Mouse (Mus musculus) hindbrain, embryonic 11.5 days (tissue): ENCODE results near the gene Oasl1. TPM values are rescaled to one million over a fixed set of nuclear protein-coding genes. Genes with fewer than 3 reads are reported as not detected.

ENCODE experiments used
- ATAC-seq: fragments of 200-750 bp; cut with Nextera tagmentation; 2 replicates; pipeline ENCODE4 v1.8.0; 2017; ENCODE audit warnings: mild to moderate bottlenecking, moderate TSS enrichment, moderate library complexity; ENCODE audit not compliant: low FRiP score
- DNase-seq: peaks from one replicate; pipeline ENCODE4 v3.0.0-alpha.2; 2015; ENCODE audit warnings: low spot score
- H3K27ac ChIP-seq: fragments of 300-500 bp; sonication (generic); 2 replicates; pipeline ENCODE4 v1.5.1; 2014; ENCODE audit warnings: mild to moderate bottlenecking, low read depth, low read length
- H3K27me3 ChIP-seq: fragments of 300-500 bp; sonication (generic); 2 replicates; pipeline ENCODE4 v1.6.1; 2014; ENCODE audit warnings: mild to moderate bottlenecking, low read length, moderate library complexity, mixed read lengths; ENCODE audit not compliant: control insufficient read depth, insufficient read depth
- H3K36me3 ChIP-seq: fragments of 300-500 bp; sonication (generic); 2 replicates; pipeline ENCODE4 v1.6.1; 2014; ENCODE audit warnings: mild to moderate bottlenecking, low read length, moderate library complexity, mixed read lengths; ENCODE audit not compliant: control insufficient read depth, insufficient read depth
- H3K4me1 ChIP-seq: fragments of 300-500 bp; sonication (generic); replicated peaks from 2 replicates; pipeline ENCODE4 v1.6.1; 2014; ENCODE audit warnings: low read length, mixed read lengths; ENCODE audit not compliant: control insufficient read depth, insufficient read depth
- H3K4me2 ChIP-seq: fragments of 300-500 bp; sonication (generic); replicated peaks from 2 replicates; pipeline ENCODE4 v1.6.1; 2014; ENCODE audit warnings: mild to moderate bottlenecking, low read depth, low read length
- H3K4me3 ChIP-seq: fragments of 300-500 bp; sonication (generic); 2 replicates; pipeline ENCODE4 v1.5.1; 2014; ENCODE audit warnings: low read depth, low read length
- H3K9ac ChIP-seq: fragments of 300-500 bp; sonication (generic); 2 replicates; pipeline ENCODE4 v1.6.1; 2014; ENCODE audit warnings: low read depth, low read length
- H3K9me3 ChIP-seq: fragments of 300-500 bp; sonication (generic); 2 replicates; pipeline ENCODE4 v1.6.1; 2016; ENCODE audit warnings: low read length; ENCODE audit not compliant: control insufficient read depth
- WGBS: fragments of 180-500 bp; shearing (Covaris S2); extraction: QIAGEN DNeasy Blood & Tissue Kit; methylation state at CpG from one replicate; pipeline ENCODE4 v1.1.7; 2014; 5-methylcytosine and 5-hydroxymethylcytosine counted together
- polyA plus RNA-seq: library from polyadenylated mRNA; unstranded; fragments of >200 nt; fragmentation: Nextera tagmentation; extraction: Ambion mirVana; gene quantifications from 2 replicates; pipeline ENCODE4 v1.2.1, GENCODE M21; 2014

Gene Oasl1
- polyA plus RNA-seq, 1 experiment from 2014 or later: 0.25 TPM

DNA sequence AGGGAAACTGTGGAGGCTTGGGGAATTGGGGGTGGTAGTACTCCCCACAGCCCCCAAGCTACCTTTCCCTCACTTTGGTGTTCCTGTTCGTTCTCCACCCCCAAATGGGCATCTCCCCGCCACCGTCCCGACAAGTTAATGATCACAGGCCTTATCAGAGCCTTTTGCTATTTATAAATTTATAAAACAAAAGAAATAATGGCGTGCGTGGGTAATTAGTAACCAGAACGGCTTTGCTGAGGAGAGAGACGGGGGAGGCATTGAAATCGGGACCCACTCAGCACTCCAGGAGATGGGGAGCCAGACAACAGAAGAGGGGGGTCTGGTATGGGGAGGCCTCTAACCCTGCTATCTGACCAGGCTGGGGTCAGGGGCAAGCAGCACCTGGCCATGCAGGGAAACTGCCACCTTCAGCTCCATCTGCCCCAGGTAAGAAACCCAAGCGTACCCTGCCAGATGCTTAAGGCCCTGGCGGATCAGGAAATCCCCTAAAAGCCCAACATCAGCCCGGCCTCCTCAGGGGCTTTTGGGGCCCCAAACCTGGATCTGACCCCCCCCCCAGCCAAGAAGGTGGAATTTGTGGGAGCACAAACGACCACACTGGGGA, 46.7 kb downstream of the Oasl1 start:
- Histone ChIP-seq H3K27ac (no peak overlapping the region), H3K4me1 (no peaks in the 10 kb centered on the region; the same call in 1 of the 2 replicates), H3K9ac (no peak overlapping the region), H3K9me3 (no peaks in the 10 kb centered on the region), H3K4me2 (no peak overlapping the region), H3K27me3 (peaks cover 12% of the 10 kb centered on the region), H3K36me3 (no peaks in the 10 kb centered on the region), H3K4me3 (no peak overlapping the region)
- 55% methylated on average over 13 of the region's 13 CpGs for WGBS
- no peak for ATAC-seq
- no peak for DNase-seq

DNA sequence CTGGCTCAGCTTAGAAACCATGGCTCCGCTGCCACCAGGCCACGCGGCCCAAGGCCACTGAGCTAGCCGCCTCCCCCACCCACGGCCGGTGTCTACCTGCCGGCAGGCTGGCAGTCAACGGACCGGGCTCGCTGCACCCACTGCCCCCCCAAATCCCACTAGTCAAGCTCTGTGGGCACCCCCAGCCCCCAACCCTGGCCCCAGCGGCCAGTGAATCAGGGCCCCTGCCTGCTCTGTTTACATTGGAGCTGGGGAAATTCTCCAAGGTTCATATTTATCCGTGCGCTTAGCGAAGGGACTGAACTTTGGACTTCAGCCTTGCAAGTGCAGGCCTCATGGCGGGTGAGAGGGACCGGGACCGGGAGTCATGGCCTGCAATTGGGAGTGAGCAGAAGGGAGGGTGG, 47.8 kb downstream of the Oasl1 start, which contains the start of gene Hnf1a:
Gene Hnf1a (minus strand): TSS at position 271 of the 404 bp plus-strand sequence.
- 76% methylated on average over 17 of the region's 17 CpGs for WGBS
- Histone ChIP-seq H3K27ac (no peak within 1 kb of the TSS), H3K9me3 (no peaks in the 10 kb centered on the region), H3K27me3 (peaks cover 12% of the 10 kb centered on the region), H3K36me3 (no peaks in the 10 kb centered on the region), H3K9ac (no peak within 1 kb of the TSS), H3K4me1 (no peaks in the 10 kb centered on the region; the same call in 1 of the 2 replicates), H3K4me3 (no peak within 1 kb of the TSS), H3K4me2 (no peak within 1 kb of the TSS)
- no peak for ATAC-seq
- no peak for DNase-seq

DNA sequence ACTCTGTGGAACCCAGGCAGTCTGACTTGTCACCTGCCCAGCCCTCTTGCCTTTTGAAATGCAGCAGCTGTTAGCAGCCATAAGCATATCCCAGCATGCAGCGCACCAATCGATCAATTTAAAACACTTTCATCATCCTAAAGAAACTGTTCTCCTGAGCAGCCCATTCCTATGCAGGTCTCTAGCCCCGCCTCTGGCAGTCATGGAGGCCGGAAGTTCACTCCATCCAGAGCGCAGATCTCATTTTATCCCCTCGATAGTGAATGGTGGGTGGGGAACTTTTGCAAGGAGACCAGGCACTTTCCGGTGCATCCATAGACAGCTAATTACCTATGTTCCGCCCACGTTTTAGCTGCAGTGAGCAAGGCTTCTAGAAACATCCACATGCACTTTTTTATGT, 49.2 kb downstream of the Oasl1 start:
- H3K4me2 ChIP-seq: no peak overlapping the region
- WGBS: 78% methylated on average over 9 of the region's 9 CpGs
- no peak for ATAC-seq
- peaks cover 12% of the 10 kb centered on the region for H3K27me3 ChIP-seq
- DNase-seq: no peak
- no peak overlapping the region for H3K4me3 ChIP-seq
- no peaks in the 10 kb centered on the region for H3K9me3 ChIP-seq
- H3K4me1 ChIP-seq: no peaks in the 10 kb centered on the region; the same call in 1 of the 2 replicates
- no peaks in the 10 kb centered on the region for H3K36me3 ChIP-seq
- no peak overlapping the region for H3K27ac ChIP-seq
- no peak overlapping the region for H3K9ac ChIP-seq

DNA sequence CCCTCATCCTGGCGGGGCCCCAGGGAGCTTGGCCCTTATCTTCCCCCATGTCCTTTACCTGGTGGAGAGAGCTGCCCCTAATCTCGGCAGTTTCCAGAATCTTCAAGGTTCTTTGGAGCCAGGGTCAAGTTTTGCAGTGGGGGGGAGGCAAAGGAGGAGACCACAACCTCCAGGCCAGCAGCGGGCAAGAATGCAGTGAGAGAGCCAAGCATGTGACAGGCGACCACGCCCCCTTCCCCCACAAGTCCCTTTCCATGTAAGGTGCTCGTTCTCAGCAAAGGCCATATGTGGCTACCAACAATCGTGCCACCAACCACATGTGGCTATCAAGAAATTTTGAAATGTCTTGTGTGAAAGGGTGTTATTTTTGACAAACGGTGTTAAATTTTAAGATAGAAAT, 50.1 kb downstream of the Oasl1 start:
- DNase-seq: no peak
- Histone ChIP-seq H3K27me3 (peaks cover 8% of the 10 kb centered on the region), H3K9ac (no peak overlapping the region), H3K27ac (no peak overlapping the region), H3K4me3 (no peak overlapping the region), H3K4me1 (no peaks in the 10 kb centered on the region), H3K4me2 (no peak overlapping the region), H3K36me3 (no peaks in the 10 kb centered on the region), H3K9me3 (no peaks in the 10 kb centered on the region)
- 81% methylated on average over 8 of the region's 8 CpGs for WGBS
- ATAC-seq: no peak

DNA sequence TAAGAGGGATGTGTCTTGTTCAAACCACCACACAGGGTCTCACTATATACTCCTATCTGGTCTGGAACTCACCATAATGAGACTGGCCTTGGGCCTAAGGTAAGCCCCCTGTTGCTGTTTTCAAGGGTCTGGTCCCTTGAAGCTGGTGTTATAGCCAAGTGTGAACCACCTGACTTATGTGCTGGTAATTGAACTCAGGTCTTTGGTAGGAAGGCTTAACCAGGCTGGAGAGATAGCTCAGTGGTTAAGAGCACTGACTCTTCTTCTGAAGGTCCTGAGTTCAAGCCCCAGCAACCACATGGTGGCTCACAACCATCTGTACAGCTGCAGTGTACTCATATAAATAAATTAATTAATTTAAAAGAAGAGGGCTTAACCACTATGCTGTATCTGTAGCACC, 53.9 kb downstream of the Oasl1 start:
- H3K27ac ChIP-seq: no peak overlapping the region
- no peak overlapping the region for H3K4me3 ChIP-seq
- no peaks in the 10 kb centered on the region for H3K9me3 ChIP-seq
- DNase-seq (no peak), ATAC-seq (no peak)
- no peak overlapping the region for H3K4me2 ChIP-seq
- H3K4me1 ChIP-seq: no peaks in the 10 kb centered on the region
- H3K27me3 ChIP-seq: no peaks in the 10 kb centered on the region
- H3K9ac ChIP-seq: no peak overlapping the region
- H3K36me3 ChIP-seq: no peaks in the 10 kb centered on the region

DNA sequence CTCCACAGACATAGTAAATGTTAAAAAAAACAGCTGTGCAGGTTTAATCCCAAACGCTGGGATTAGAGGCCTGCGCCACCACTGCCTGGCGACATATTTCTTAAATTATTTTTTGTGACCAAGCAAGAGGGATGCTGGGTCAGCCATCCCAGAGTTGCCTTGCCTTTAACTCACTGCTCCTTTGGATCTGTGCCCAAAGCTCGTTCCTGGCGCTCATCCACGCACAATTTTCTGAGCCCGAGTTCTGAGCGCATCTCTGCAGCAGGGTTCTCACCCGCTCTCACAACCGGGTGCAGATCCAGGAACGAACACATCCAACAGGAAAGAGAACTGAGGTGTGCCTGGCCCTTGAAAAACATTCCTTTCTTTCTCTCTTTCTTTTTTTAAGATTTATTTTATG, 55.4 kb downstream of the Oasl1 start:
- Histone ChIP-seq H3K4me3 (no peak overlapping the region), H3K27me3 (no peaks in the 10 kb centered on the region), H3K4me2 (no peak overlapping the region), H3K27ac (no peak overlapping the region), H3K4me1 (no peaks in the 10 kb centered on the region), H3K36me3 (no peaks in the 10 kb centered on the region), H3K9ac (no peak overlapping the region), H3K9me3 (no peaks in the 10 kb centered on the region)
- DNase-seq (no peak), ATAC-seq (no peak)
- WGBS: 72% methylated on average over 11 of the region's 11 CpGs

DNA sequence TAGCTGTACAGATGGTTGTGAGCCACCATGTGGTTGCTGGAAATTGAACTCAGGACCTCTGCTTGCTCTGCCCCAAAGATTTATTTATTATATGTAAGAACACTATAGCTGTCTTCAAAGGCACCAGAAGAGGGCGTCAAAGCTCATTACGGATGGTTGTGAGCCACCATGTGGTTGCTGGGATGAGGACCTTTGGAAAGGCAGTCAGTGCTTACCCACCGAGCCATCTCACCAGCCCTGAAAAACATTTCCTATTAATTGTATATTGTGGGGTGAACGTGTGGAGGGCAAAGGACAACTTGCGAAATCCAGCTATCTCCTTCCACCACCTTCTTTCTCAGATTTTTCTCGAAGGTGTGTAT, 55.8 kb downstream of the Oasl1 start:
- no peak overlapping the region for H3K27ac ChIP-seq
- no peak overlapping the region for H3K9ac ChIP-seq
- H3K4me1 ChIP-seq: no peaks in the 10 kb centered on the region
- H3K4me3 ChIP-seq: peak overlapping the region; percentile 6
- 6% methylated on average over 6 of the region's 6 CpGs for WGBS
- peak overlapping the region; percentile 58 for H3K4me2 ChIP-seq
- DNase-seq: peak; percentile 65
- ATAC-seq: no peak
- H3K9me3 ChIP-seq: no peaks in the 10 kb centered on the region
- no peaks in the 10 kb centered on the region for H3K27me3 ChIP-seq
- no peaks in the 10 kb centered on the region for H3K36me3 ChIP-seq

DNA sequence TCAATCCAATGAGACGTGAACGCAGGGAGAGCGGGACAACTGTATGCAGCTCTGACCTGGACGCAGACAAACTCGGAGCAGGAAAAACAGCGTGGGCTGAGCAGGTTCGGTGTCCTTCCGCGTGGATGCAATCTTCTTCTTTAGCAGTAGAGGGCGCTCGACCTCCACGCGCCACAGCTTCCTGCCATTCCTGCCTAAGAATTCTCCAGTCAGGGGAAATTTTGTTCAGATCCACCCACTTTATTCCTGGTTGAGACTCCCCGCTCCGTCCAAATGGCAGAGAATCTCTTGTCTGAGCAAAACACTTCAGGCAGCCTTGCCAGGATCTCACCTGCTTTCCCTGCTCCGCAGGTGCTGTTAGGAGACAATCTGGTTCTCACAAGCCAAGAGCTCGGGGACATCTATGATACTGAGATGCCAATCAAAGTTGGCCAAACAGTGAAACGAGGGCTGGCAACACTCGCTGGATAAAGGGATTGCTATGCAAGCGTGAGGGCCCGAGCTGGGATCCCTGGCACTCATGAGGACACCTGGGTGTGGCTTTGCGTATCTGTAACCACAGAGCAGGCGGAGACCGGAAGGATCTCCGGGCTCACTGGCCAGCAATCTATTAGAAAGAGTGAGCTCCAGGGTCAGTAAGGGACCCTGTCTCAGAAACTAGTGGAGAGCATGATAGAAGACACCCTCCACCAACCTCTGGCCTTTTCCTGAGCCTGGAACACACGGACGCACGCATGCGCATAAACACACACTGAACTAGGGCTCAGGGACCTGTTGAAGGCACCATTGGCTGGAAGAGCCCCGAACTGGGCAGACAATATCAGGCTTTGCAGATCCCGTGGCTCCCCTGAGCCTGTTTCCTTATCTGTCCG, 56.4 kb downstream of the Oasl1 start:
- Histone ChIP-seq H3K9ac (0 out of 2 replicates have a peak overlapping the region, but pooled peaks have one; percentile 13), H3K36me3 (no peaks in the 10 kb centered on the region), H3K9me3 (no peaks in the 10 kb centered on the region), H3K4me2 (peak overlapping the region; percentile 58), H3K4me3 (peak overlapping the region; percentile 6), H3K27me3 (no peaks in the 10 kb centered on the region), H3K4me1 (no peaks in the 10 kb centered on the region), H3K27ac (no peak overlapping the region)
- 9% methylated on average over 32 of the region's 32 CpGs for WGBS
- DNase-seq: peak; percentile 82
- ATAC-seq: no peak
